ENCODE assay signal across 1 mouse cellular context in the genomic region with DNA sequence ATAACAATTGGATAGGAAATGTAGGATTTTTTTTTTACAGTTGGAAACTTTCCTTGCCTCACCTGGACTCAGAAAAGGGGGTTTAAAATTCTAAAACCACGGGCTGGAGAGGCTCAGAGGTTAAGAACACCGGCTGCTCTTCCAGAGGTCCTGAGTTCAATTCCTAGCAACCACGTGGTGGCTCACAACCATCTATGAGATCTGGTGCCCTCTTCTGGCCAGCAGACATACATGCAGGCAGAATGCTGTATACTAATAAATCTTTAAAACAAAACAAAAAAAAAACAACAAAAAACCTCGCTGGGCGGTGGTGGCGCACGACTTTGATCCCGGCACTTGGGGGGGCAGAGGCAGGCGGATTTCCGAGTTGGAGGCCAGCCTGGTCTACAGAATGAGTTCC.
TF ChIP-seq lines count a peak whose summit lies in the region.

No protein-coding gene starts in this region.

TF ChIP-seq in CH12.LX, 34 proteins besides CTCF, POLR2A, EP300 and RAD21:
- TF ChIP-seq MYC (IDR thresholded peaks at IDR 0.05; ENCODE audit: low read depth, low read length) (peak; percentile 83), USF1 (IDR thresholded peaks at IDR 0.05; ENCODE audit: low read depth, low read length) (peak; percentile 6; the same call in 1 of the 2 replicates), SIN3A (IDR thresholded peaks at IDR 0.05; ENCODE audit: low read length) (no peak), POLR2AphosphoS2 (IDR thresholded peaks at IDR 0.05; ENCODE audit: low read depth, low read length) (0 out of 2 replicates have a peak, but pooled peaks have one; percentile 23), MAX (IDR thresholded peaks at IDR 0.05; ENCODE audit: low read length) (peak; percentile 35; the same call in 1 of the 2 replicates)
TF ChIP-seq in CH12.LX: peak in this region for 4.
